Mouse (Mus musculus): ENCODE results near the gene H2-M10.2. TPM values are rescaled to one million over a fixed set of nuclear protein-coding genes. Genes with fewer than 3 reads are reported as not detected.
A peak's percentile ranks its signal among the peaks of the same experiment; 100 is the strongest.

H2-M10.2 gene
- not detected for polyA plus RNA-seq (2017; shearing (Covaris generic))

GRCm38 (mm10) chr17:36286390-36286789 is at the start of gene H2-M10.2:
Gene H2-M10.2 (minus strand): TSS chr17:36286490.
- no peak for ATAC-seq

- no peak for ATAC-seq
Observed at GRCm38 (mm10) chr17:36326055-36326454, 39.8 kb upstream of the H2-M10.2 start, which contains the start of gene H2-M10.1. Gene H2-M10.1 (minus strand): TSS chr17:36326155.

GRCm38 (mm10) chr17:36315689-36316253 is 29.5 kb upstream of the H2-M10.2 start:
- ATAC-seq, result no peak

DNA sequence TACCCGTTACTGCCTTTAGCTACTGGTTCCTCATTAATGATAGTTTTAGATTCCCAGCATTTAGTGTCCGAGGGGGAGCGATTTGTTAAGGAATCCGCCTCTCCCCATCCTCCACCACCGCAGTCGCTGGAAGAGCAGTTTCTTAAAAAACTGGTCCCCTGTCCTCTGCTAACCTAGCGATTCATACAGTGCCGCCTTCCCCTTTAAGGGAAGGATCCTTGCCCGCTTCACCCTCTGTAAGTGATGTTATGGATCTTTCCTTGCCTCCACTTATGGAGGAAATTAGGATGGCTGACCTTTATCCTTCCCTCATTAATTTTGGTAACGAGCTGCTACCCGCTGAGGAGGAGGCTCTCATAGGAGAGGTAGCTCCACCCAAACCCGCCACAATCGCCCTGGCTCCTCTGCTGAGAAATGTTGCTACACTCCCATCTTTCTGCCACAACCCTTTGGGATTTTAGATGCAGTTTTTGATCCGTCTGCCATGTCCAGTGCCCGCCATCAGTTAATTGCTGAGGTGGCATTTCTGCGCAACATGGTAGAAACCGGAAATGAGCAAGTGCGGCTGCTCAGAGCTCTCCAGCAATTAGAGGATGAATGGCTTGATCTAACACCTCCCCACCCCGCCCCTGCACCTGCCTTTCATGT is 28.9 kb upstream of the H2-M10.2 start:
- ATAC-seq, result peak; percentile 92

DNA sequence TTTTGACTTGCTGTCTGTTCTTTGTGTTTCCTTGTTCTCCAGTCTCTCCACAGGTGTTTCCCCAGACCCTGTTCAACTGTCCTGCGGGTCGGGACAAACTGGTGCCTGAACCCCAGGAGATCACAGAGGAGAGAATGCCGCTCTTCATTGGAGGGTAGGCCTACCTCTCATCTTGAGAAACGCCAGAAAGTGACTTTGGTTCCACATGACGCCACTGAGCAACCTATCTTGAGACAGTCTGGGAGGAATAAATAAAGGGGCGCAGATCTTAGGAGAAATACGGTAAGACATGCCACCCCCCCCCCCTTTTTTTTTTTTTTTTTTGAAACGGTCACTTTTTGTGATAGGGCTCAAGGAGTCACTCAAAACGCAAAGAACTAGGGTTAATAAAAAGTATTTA is 28.2 kb upstream of the H2-M10.2 start:
- ATAC-seq, result no peak

DNA sequence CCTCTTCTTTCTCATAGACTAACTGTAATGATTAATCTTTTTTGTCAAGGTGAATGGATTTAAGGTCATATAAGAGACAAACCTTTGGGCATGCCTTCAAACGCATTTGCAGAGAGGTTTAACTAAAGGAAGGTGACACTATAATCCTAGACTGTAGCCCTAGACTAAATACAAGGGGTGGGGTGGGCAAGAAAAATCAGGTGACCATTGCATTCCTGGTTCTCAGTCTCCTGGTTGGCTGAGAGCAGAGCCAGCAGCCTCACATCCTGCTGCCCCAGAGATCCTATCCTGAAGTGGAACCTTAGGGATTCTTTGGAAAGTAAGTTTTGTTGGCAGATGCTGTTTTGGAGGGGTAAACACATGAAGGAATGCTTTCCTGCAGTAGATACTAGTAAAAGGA is 23.0 kb upstream of the H2-M10.2 start:
- ATAC-seq, result no peak

DNA sequence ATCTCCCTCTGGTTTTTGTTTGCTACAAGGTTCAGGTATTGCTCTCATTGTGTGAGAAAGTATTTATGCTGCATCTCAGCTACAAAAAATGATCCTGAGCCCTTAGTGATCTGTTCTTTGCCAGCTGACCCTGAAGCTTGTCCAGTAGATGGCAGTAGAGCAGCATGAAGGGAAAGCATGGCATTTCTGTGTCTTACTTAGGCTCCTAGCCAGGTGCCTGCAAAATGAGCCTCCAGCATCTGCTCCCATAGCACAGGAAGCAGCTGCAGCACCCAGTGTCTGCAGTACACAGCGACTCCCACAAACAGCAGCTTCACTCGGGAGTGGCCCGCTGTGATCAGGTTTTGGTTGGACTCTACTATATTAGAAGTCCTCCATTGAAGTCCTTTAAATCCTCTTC is 22.6 kb upstream of the H2-M10.2 start:
- ATAC-seq, result peak; percentile 14

- no peak for ATAC-seq
Observed at GRCm38 (mm10) chr17:36281521-36282245, 4.6 kb downstream of the H2-M10.2 start.

DNA sequence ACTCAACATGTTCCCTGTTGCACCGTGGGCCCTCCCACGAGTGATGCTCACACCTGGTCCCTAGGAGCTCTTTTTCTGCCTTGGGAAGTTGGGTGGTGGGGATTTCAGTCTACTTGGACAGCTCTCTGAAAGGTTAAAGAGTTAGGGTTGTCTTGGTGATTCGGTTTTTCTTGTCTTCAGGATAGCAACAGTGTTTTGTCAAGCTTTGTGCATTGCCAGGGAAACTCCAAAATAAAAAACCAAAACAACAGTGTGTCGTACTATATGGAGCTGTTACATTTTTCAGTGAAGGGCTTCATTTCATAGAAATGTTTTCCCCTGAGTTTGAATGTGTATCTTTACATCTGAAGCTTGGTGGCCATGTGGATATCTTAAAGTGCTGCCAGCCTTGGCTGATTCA is 11.5 kb downstream of the H2-M10.2 start:
- ATAC-seq, result no peak

- no peak for ATAC-seq
Observed at GRCm38 (mm10) chr17:36273796-36274195, 12.5 kb downstream of the H2-M10.2 start.

DNA sequence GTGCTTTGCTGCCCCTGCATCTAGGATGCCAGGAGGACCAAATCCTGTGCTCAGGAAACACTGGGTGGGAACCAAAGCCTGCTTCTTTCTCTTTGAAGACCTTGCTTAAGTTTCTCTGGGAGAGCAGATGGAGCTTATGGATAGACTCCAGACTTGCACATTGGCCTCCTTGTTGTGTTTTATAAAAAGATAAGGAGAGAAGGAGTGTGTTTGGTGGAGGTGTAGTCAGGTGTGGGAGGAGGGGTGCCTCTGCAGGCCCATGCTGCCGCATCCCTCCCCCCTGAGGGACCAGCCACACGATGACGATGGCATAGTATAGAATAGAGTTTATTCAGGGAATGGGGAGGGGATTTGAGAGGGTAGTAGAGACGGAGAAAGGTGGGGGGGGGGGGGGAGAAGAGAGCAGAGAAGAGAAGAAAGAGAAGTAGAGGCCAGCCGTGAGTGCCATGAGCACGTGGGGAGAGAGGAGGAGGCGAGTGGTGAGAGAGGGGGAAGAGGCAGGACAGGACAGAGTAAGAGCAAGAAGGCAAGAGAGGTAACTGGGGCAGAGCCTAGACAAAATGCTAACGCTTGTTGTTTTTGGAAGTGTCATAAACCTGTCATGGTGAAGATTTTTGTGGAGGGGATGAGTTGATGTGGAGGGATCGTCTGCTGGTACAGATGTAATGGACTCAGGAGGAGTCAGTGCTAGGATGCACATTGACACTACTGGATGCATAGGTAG is 13.5 kb downstream of the H2-M10.2 start:
- no peak for ATAC-seq

- peak; percentile 88 for ATAC-seq
Observed at GRCm38 (mm10) chr17:36271586-36272256, 14.6 kb downstream of the H2-M10.2 start, which contains the start of gene Trim39. Gene Trim39 (minus strand): TSS chr17:36272247.

DNA sequence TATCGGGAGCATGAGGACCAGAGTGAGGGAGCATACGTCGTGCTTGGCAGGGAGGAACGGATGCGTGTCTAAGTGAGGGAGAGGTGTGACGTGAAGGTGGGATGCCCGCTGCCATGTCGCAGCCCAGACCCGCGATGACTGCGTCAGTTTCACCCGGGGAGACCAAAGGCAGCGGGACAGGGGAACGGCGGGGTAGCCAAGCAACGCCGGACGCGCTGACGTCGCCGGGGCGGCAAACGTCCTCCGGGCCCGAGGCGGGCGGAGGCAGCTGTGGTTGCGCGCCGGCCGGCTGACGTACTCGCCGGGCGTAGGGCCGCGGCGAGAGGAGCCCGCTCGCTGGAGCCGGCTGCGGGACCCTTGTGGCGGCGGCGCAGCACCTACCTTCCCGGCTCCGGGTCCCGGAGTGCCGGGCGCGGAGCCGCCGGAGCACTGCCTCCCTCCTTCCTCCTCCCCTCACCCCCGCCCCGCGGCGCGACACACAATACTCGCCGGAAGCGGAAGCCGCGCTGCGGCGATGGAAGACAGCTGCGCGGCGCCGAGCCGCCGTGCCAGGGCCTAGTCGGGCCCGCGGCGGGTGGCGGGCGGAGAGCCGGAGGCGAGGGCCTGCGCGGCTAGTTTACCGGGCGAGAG is 15.2 kb downstream of the H2-M10.2 start:
- peak; percentile 75 for ATAC-seq

DNA sequence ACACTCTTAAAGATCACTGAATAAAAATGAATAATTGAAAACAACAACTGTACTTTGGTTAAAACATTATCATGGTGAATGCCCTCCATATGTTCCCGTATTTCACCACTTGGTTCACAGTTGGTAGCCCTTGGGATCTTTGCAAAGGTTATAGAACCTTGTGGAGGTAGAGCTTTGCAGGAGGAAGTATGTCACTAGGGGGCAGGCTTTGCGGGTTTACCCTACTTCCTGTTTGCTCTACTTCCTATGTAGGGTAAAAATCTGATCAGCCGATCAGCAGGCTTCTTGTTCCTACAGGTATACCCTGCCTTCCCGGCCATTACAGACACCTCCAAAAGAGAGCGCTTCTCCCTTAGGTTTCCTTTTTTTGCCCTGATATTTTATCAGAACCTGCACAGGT is 20.5 kb downstream of the H2-M10.2 start:
- peak; percentile 85 for ATAC-seq

DNA sequence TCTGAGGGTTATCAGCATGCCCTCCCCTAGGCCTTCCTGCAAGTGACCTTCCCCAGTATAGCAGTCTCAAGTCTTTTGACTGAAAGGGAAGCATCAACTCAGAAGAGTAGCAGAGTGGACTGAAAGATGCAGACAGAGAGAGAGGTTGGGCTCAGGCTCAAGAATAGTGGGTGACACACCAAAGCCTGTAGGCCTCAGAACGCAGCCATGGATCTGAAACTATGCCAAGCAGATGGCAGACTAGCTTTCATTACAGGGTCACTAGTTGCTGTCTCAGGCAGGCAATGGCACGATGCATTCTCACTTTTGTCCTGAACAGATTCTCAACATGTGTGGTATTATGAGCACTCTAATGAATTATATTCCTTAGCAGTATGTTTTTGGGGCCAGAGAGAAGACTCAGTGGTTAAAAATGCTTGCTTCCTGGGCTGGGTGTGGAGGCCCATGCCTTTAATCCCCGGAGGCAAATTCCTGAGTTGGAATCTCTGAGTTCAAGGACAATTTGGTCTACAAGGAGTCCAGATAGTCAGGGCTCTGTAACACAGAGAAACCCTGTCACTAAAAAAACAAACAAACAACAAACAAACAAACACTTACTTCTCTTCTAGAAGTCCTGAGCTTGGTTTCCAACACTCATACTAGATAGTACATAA is 21.9 kb downstream of the H2-M10.2 start:
- no peak for ATAC-seq

- ATAC-seq, result no peak
Observed at GRCm38 (mm10) chr17:36261511-36262166, 24.7 kb downstream of the H2-M10.2 start.

GRCm38 (mm10) chr17:36257969-36258368 is 28.3 kb downstream of the H2-M10.2 start, which contains the start of gene Rpp21:
Gene Rpp21 (minus strand): TSS chr17:36258069.
- ATAC-seq, result no peak

GRCm38 (mm10) chr17:36257241-36257947 is 28.9 kb downstream of the H2-M10.2 start:
- peak; percentile 96 for ATAC-seq

- ATAC-seq, result no peak
Observed at GRCm38 (mm10) chr17:36253087-36253600, 33.1 kb downstream of the H2-M10.2 start.
